Mouse (Mus musculus): Measurements from ENCODE around the gene Scn2a.

The Scn2a gene

GRCm38 (mm10) chr2:65695061-65695460 lies 74.5 kb downstream of the Scn2a start:
- DNase-seq (ENCODE audit: low read depth, low spot score), result no peak

DNA sequence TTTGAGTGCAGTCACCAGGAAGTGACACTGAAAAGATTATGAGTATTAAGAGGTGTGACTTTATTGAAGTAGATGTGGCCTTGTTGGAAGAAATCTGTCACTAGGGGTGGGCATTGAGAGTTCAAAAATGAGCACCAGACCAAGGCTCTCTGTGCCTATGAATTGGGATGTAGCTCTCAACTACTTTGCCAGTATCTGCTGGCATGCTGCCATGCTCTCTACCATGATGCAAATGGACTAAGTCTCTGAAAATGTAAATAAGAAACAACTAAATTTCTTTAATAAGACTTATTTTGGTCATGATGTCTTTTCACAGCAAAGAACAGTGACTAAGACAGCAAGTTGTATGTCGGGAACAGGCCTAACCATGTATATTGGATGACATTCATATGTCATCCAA lies 79.7 kb downstream of the Scn2a start:
- no peak for DNase-seq (ENCODE audit: low read depth, low spot score)

- no peak for DNase-seq (ENCODE audit: low read depth, low spot score)
Measured at GRCm38 (mm10) chr2:65701175-65701574, 80.6 kb downstream of the Scn2a start.

DNA sequence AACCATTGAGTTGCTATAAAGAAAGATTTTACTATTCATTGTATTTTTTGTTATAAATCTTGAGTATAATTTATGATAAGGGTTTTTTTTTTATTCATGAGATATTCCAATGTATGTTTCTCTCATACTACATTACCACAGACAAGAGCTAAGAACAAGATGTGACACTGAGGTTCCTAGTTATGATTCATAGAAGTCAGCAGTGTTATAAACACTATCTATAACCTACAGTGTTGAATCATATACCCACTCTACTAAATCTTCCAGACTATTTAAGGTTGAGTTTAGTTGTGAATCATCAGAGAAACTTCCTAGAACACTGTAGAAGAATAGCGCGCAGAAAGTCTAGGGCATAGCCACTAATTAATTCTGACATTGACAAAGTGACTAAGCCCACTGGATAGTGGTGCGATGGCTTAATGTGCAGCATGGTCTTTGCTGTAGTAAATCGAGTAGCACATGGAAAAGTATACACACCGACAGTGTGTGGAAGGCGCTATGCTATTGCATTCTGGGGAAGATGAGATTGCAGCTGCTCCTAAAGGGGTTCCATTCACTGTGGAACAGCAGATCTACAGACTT lies 101.7 kb downstream of the Scn2a start:
- DNase-seq (ENCODE audit: low read depth, low spot score), result no peak

DNA sequence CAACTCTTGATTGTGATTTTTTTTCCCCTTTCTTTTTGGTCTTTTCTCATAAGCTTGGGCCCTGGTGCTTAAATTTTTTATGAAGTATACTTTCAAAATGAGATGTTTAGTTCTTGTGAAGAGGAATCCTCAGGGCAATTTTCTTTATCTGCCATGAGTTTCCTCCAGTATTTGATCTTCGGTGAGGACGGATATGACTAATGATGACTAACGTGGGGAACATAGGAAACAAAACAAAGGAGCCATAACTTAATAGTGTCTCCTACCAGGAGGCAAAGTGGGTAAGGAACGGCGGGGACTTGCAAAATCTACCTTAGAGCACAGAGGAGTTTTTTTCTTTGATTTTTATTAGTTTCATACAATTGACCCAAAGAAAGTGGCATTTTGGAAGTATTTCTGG lies 124.8 kb downstream of the Scn2a start:
- no peak for DNase-seq (ENCODE audit: low read depth, low spot score)

DNA sequence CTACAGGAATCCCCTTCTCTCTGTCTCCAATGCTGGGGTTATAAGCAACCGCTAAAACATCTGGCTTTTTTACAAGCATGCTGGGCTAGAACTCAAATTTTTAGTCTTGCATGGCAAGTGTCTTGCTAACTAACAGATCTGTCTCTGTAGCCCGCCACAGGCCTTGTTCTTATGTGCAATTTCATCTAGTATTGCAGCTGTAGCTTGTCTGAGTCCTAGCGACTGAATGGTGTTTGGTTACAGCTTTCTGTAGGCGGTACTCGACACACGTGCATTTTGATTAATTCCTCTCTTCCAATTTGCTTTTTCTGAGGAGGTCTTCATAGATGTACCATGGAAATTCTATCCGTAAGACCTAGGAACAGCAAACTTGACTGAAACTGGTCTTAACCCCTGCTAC lies 161.9 kb downstream of the Scn2a start:
- DNase-seq (ENCODE audit: low read depth, low spot score), result no peak

GRCm38 (mm10) chr2:65783392-65783791 lies 162.8 kb downstream of the Scn2a start:
- DNase-seq (ENCODE audit: low read depth, low spot score), result no peak

GRCm38 (mm10) chr2:65792516-65792915 lies 171.9 kb downstream of the Scn2a start:
- peak; percentile 52 for DNase-seq (ENCODE audit: low read depth, low spot score)

- DNase-seq (ENCODE audit: low read depth, low spot score), result no peak
Measured at GRCm38 (mm10) chr2:65793593-65793992, 173.0 kb downstream of the Scn2a start.

GRCm38 (mm10) chr2:65801054-65801709 lies 180.6 kb downstream of the Scn2a start:
- no peak for DNase-seq (ENCODE audit: low read depth, low spot score)

GRCm38 (mm10) chr2:65806556-65806955 lies 186.0 kb downstream of the Scn2a start:
- no peak for DNase-seq (ENCODE audit: low read depth, low spot score)

DNA sequence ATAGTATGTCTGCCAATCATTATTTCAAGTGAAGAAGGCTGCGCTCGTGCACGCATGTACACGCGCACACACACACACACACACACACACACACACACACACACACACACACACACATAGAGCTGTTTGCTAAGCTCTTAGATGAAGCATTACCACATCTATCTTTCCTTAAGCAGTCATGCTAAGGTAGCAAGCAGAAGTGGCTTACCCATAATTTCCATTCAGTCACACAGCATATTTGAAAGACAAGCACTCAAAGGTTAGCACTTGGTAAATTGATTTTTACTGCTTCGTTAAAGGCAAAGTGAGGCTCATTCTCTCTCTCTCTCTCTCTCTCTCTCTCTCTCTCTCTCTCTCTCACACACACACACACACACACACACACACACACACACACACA lies 190.6 kb downstream of the Scn2a start:
- peak; percentile 25 for DNase-seq (ENCODE audit: low read depth, low spot score)

Data from CD4-positive, CD25-positive, alpha-beta regulatory T cell, adult 2 months (primary cell).